Mouse (Mus musculus) megakaryocyte, embryonic 14.5 days (primary cell): ENCODE data around the gene RPS10-NUDT3. TPM values are rescaled to one million over a fixed set of nuclear protein-coding genes. Genes with fewer than 3 reads are reported as not detected.

Experiments used
- H3K27me3 ChIP-seq: replicated peaks from 2 replicates; pipeline ENCODE3; 2012; ENCODE audit warnings: inconsistent platforms
- H3K36me3 ChIP-seq: replicated peaks from 2 replicates; pipeline ENCODE3; 2012; ENCODE audit warnings: low read length, inconsistent platforms, mixed read lengths
- H3K4me1 ChIP-seq: 2 replicates; pipeline ENCODE4 v1.6.1; 2012; ENCODE audit warnings: inconsistent platforms
- H3K4me3 ChIP-seq: replicated peaks from 2 replicates; pipeline ENCODE3; 2012; ENCODE audit warnings: moderate library complexity, mild to moderate bottlenecking, inconsistent platforms
- H3K9me3 ChIP-seq: 2 replicates; pipeline ENCODE4 v1.6.1; 2012; ENCODE audit warnings: inconsistent platforms
- FLI1 ChIP-seq: IDR thresholded peaks from 2 replicates; pipeline ENCODE4 v1.6.1; 2012; ENCODE audit warnings: low read length, inconsistent platforms, mixed read lengths
- GATA1 ChIP-seq: IDR thresholded peaks from 3 replicates; pipeline ENCODE4 v1.6.1; 2012; ENCODE audit warnings: mixed read lengths, low read length, inconsistent platforms, borderline replicate concordance
- polyA plus RNA-seq: library from polyadenylated mRNA; stranded (reverse); fragments of >175 nt; gene quantifications from 2 replicates; pipeline ENCODE4 v1.2.3, GENCODE M21; 2012; ENCODE audit warnings: low replicate concordance; ENCODE audit not compliant: insufficient read depth

The RPS10-NUDT3 gene
- polyA plus RNA-seq, 1 experiment = not detected

- TF ChIP-seq FLI1 = no peak
- no peak for TF ChIP-seq GATA1
- Histone ChIP-seq H3K4me1 (peaks cover 66% of the 10 kb centered on the region), H3K4me3 (peak overlapping the region; percentile 59), H3K9me3 (no peaks in the 10 kb centered on the region), H3K27me3 (no peaks in the 10 kb centered on the region), H3K36me3 (peaks cover 30% of the 10 kb centered on the region)
Observed at GRCm38 (mm10) chr17:27626681-27627080, 8.3 kb downstream of the RPS10-NUDT3 start.

DNA sequence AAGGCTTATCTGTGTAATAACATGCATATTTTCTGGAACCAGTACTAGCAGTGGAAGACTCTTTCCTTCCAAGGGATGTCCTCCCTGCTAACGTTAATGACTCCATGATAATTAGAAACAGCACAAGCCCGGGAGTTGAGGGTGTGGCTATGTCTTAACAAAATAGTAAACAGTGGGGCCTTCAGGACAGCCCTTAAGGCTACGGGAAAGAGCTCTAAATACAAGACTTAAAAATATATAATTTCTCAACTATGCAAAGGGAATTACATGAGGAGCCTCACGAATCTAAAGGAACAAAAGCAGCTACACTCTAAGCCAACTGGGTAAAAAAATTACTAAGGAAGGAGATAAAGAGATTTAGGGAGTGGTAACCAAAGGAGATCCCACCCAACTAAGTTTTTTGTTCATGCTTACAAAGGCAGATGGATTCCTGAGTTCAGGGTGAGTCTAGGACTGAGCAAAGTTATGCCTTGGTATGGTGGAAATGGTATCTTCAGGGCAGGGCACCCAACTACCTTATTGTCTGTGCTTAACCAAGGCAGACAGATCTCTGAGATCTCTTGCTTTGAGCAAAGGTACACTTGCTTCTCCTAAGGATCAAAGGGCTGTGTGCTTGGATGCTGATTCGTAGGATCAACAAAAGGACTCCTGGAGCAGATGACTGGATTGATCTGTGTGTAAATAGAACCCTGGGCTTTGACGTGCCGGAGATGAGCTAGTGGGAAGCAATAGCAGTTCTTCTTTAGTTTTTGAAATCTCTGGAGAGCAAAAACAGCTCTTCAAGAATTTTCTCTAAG lies 9.4 kb downstream of the RPS10-NUDT3 start:
- TF ChIP-seq GATA1 (no peak), FLI1 (no peak)
- peaks cover 64% of the 10 kb centered on the region for H3K4me1 ChIP-seq
- H3K9me3 ChIP-seq = no peaks in the 10 kb centered on the region
- no peak overlapping the region for H3K4me3 ChIP-seq
- H3K27me3 ChIP-seq = no peaks in the 10 kb centered on the region
- peaks cover 27% of the 10 kb centered on the region for H3K36me3 ChIP-seq

- H3K4me1 ChIP-seq = peaks cover 66% of the 10 kb centered on the region
- TF ChIP-seq GATA1 (no peak), FLI1 (no peak)
- H3K36me3 ChIP-seq = peaks cover 29% of the 10 kb centered on the region
- H3K27me3 ChIP-seq = no peaks in the 10 kb centered on the region
- H3K4me3 ChIP-seq = peak within 1 kb of the TSS; percentile 98
- no peaks in the 10 kb centered on the region for H3K9me3 ChIP-seq
Observed at GRCm38 (mm10) chr17:27623360-27624326, 11.4 kb downstream of the RPS10-NUDT3 start, which contains the start of gene Nudt3. Gene Nudt3, minus strand, starts transcription at chr17:27623495.

- peaks cover 74% of the 10 kb centered on the region for H3K4me1 ChIP-seq
- H3K9me3 ChIP-seq = no peaks in the 10 kb centered on the region
- TF ChIP-seq FLI1 = no peak
- TF ChIP-seq GATA1 = no peak
Observed at GRCm38 (mm10) chr17:27622611-27623359, 12.2 kb downstream of the RPS10-NUDT3 start.

GRCm38 (mm10) chr17:27621705-27622531 lies 13.1 kb downstream of the RPS10-NUDT3 start:
- H3K4me1 ChIP-seq = peaks cover 76% of the 10 kb centered on the region

More at GRCm38 (mm10) chr17:27622611-27623359, 12.2 kb downstream of the RPS10-NUDT3 start:
- Histone ChIP-seq H3K4me3 (peak overlapping the region; percentile 98), H3K36me3 (peaks cover 33% of the 10 kb centered on the region), H3K27me3 (no peaks in the 10 kb centered on the region)

GRCm38 (mm10) chr17:27621161-27621560 lies 13.9 kb downstream of the RPS10-NUDT3 start:
- Histone ChIP-seq H3K27me3 (no peaks in the 10 kb centered on the region), H3K4me1 (peaks cover 78% of the 10 kb centered on the region), H3K9me3 (no peaks in the 10 kb centered on the region), H3K36me3 (peaks cover 44% of the 10 kb centered on the region), H3K4me3 (peak overlapping the region; percentile 98)
- TF ChIP-seq GATA1 = no peak
- no peak for TF ChIP-seq FLI1

More at GRCm38 (mm10) chr17:27621705-27622531, 13.1 kb downstream of the RPS10-NUDT3 start:
- Histone ChIP-seq H3K27me3 (no peaks in the 10 kb centered on the region), H3K36me3 (peaks cover 38% of the 10 kb centered on the region), H3K9me3 (no peaks in the 10 kb centered on the region), H3K4me3 (peak overlapping the region; percentile 98)
- TF ChIP-seq GATA1 (no peak), FLI1 (no peak)

DNA sequence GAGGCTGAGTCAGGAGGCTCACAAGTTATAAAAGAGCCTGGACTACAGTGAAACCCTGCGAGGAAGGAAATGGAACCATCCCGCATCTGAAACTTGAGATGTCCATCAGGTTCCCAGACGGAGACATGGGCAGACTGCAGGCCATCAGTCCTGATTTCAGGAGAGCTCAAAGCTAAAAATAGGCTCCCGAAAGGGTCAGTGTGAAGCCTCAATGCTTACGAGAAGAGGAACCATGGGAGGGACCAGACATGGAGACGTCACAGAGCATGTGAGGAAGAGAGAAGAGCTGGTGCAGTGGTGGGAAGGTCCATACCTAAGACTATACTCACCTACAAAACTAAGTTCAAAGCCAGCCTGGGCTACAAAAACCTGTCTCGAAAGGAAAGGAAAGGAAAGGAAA lies 19.6 kb downstream of the RPS10-NUDT3 start:
- peaks cover 97% of the 10 kb centered on the region for H3K4me1 ChIP-seq
- H3K27me3 ChIP-seq = no peaks in the 10 kb centered on the region

GRCm38 (mm10) chr17:27613016-27613415 lies 22.0 kb downstream of the RPS10-NUDT3 start:
- Histone ChIP-seq H3K4me1 (peaks cover 97% of the 10 kb centered on the region), H3K9me3 (no peaks in the 10 kb centered on the region), H3K36me3 (peaks cover 90% of the 10 kb centered on the region), H3K4me3 (peak overlapping the region; percentile 80), H3K27me3 (no peaks in the 10 kb centered on the region)
- TF ChIP-seq GATA1 (no peak), FLI1 (no peak)

More for the DNA sequence above, 19.6 kb downstream of the RPS10-NUDT3 start:
- peaks cover 88% of the 10 kb centered on the region for H3K36me3 ChIP-seq
- H3K4me3 ChIP-seq = no peak overlapping the region
- no peak for TF ChIP-seq GATA1
- no peak for TF ChIP-seq FLI1
- H3K9me3 ChIP-seq = no peaks in the 10 kb centered on the region

DNA sequence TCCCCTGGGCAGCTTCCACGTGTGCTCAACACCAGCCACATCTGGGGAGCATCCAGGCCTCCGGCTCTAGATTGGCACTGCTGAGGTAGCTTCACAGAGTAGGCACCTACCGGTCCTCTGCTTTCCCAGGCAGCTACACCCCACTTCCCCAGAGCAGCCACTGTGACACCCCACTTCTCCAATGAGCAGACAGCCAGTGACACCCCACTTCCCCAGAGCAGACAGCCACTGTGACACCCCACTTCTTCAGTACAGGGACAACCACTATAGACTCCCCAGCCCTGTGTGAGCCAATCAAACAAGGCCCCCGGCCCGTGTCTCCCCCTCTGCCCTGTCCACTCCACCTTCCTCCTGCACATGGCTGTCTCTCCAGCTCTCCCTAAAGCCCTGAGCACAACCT lies 23.0 kb downstream of the RPS10-NUDT3 start:
- Histone ChIP-seq H3K27me3 (no peaks in the 10 kb centered on the region), H3K9me3 (no peaks in the 10 kb centered on the region), H3K36me3 (peaks cover 90% of the 10 kb centered on the region), H3K4me1 (peaks cover 97% of the 10 kb centered on the region), H3K4me3 (peak overlapping the region; percentile 87)
- TF ChIP-seq FLI1 (no peak), GATA1 (no peak)
